Mouse (Mus musculus) limb, embryonic 11.5 days (tissue): Measurements from ENCODE around the gene Fbxw11. TPM values are rescaled to one million over a fixed set of nuclear protein-coding genes. Genes with fewer than 3 reads are reported as not detected.

Experiments
- ATAC-seq: fragments of 200-750 bp; cut with Nextera tagmentation; 2 replicates; pipeline ENCODE4 v1.8.0; 2017; ENCODE audit warnings: low read depth; ENCODE audit not compliant: insufficient number of reproducible peaks, low FRiP score, low TSS enrichment
- DNase-seq: peaks from one replicate; pipeline ENCODE4 v3.0.0-alpha.2; 2015; ENCODE audit warnings: low spot score
- H3K27ac ChIP-seq: fragments of 300-500 bp; sonication (generic); replicated peaks from 2 replicates; pipeline ENCODE4 v1.5.1; 2014; ENCODE audit warnings: low read depth, mild to moderate bottlenecking, low read length
- H3K27me3 ChIP-seq: fragments of 300-500 bp; sonication (generic); 2 replicates; pipeline ENCODE4 v1.6.1; 2014; ENCODE audit warnings: mild to moderate bottlenecking, low read length, mixed read lengths; ENCODE audit not compliant: control insufficient read depth, insufficient read depth
- H3K36me3 ChIP-seq: fragments of 300-500 bp; sonication (generic); 2 replicates; pipeline ENCODE4 v1.6.1; 2014; ENCODE audit warnings: mild to moderate bottlenecking, low read length, moderate library complexity, mixed read lengths; ENCODE audit not compliant: control insufficient read depth, insufficient read depth
- H3K4me1 ChIP-seq: fragments of 300-500 bp; sonication (generic); 2 replicates; pipeline ENCODE4 v1.6.1; 2014; ENCODE audit warnings: low read length, mixed read lengths; ENCODE audit not compliant: control insufficient read depth, insufficient read depth
- H3K4me2 ChIP-seq: fragments of 300-500 bp; sonication (generic); 2 replicates; pipeline ENCODE4 v1.6.1; 2014; ENCODE audit warnings: low read depth, mild to moderate bottlenecking, moderate library complexity; ENCODE audit not compliant: severe bottlenecking
- H3K4me3 ChIP-seq: fragments of 300-500 bp; sonication (generic); 2 replicates; pipeline ENCODE4 v1.5.1; 2014; ENCODE audit warnings: low read depth, low read length
- H3K9ac ChIP-seq: fragments of 300-500 bp; sonication (generic); 2 replicates; pipeline ENCODE4 v1.6.1; 2014; ENCODE audit warnings: mild to moderate bottlenecking, low read length
- H3K9me3 ChIP-seq: fragments of 300-500 bp; sonication (generic); 2 replicates; pipeline ENCODE4 v1.6.1; 2016; ENCODE audit warnings: low read length; ENCODE audit not compliant: control insufficient read depth
- WGBS: fragments of 180-500 bp; shearing (Covaris S2); extraction: QIAGEN DNeasy Blood & Tissue Kit; methylation state at CpG from one replicate; pipeline ENCODE4 v1.1.7; 2014; 5-methylcytosine and 5-hydroxymethylcytosine counted together
- polyA plus RNA-seq: library from polyadenylated mRNA; unstranded; fragments of >200 nt; fragmentation: Nextera tagmentation; extraction: Ambion mirVana; gene quantifications from 2 replicates; pipeline ENCODE4 v1.2.1, GENCODE M21; 2014

Fbxw11 gene
- polyA plus RNA-seq, 1 experiment from 2014 or later, result 92.6 TPM

DNA sequence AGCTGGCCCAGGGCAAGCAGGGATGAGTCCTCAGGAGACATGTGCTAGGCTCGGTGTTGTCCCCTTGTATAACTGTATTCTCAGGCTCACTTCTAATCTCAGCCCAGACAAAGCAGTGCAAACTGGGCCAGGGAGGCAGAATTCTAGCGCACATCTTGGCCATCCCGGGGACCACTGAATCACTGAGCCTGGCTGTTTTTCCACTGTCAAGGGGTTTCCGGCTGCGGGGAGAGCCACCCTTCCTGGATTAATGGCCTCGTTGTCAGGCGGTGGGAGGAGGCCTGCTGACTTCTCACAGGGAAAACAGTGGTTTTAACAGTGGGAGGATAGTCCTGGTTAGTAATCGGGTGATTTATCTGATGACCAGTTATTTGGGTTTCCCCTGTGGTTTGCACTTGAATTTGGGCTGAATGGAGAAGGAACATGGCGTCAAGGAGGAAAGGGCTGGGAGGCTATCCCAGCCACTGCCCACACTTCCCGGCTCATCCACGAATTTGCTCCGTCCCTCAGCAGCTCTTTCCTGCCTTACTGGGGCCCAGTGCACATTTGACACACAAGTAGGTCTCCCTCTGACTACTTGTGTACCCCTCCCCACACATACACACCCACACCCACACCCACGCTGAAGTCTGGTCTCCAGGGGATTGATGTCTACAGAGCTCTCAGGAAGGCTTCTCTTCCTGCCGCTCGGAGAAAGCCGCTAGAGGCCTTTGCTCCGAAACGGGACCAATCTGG is 125.1 kb downstream of the Fbxw11 start:
- no peaks in the 10 kb centered on the region for H3K27me3 ChIP-seq
- no peak overlapping the region for H3K4me3 ChIP-seq
- DNase-seq (no peak), ATAC-seq (no peak)
- H3K27ac ChIP-seq, result no peak overlapping the region
- H3K4me2 ChIP-seq, result no peak overlapping the region
- H3K4me1 ChIP-seq, result peaks cover 17% of the 10 kb centered on the region
- 73% methylated on average over 18 of the region's 18 CpGs for WGBS
- H3K9ac ChIP-seq, result no peak overlapping the region
- 0 out of 2 replicates have a peak, but pooled peaks cover 3% of the 10 kb centered on the region for H3K9me3 ChIP-seq
- no peaks in the 10 kb centered on the region for H3K36me3 ChIP-seq

DNA sequence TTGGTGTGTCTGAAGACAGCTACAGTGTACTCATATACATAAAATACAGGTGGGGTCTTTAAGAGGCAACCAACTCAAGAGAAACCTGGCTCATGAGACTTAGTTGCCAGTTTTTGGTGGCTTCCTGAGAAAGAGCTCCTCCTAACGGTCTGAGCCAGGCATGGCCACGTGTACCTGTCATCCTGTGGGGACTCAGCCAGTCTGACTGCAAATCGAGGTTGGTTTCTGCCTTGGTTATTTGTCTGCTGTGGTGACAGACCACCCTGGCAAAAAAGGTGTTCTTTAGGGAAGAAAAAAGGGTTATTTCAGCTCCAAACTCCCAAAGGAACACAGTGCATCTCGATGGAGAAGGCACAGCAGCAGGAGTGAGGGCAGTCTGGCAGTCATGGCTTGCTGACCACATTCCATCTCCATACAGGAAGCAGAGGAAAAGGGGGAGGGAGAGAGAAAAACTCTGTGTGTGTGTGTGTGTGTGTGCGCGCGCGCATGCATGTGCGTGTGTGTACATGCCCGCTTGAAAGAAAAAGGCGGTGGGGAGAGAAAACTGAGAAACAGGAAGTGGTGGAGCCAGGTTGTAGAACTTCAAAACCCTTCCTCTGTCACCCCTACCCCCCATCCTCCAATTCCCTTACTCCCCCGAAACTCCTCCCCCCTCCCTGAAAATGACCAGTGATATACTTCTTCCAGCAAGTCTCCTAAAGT is 126.3 kb downstream of the Fbxw11 start:
- no peaks in the 10 kb centered on the region for H3K27me3 ChIP-seq
- no peak overlapping the region for H3K4me2 ChIP-seq
- H3K4me3 ChIP-seq, result no peak overlapping the region
- WGBS, result 82% methylated on average over 12 of the region's 12 CpGs
- ATAC-seq, result no peak
- DNase-seq, result peak; percentile 36
- no peak overlapping the region for H3K9ac ChIP-seq
- peaks cover 17% of the 10 kb centered on the region for H3K4me1 ChIP-seq
- H3K27ac ChIP-seq, result 0 out of 2 replicates have a peak overlapping the region, but pooled peaks have one; percentile 24
- H3K9me3 ChIP-seq, result 0 out of 2 replicates have a peak, but pooled peaks cover 3% of the 10 kb centered on the region
- H3K36me3 ChIP-seq, result no peaks in the 10 kb centered on the region

DNA sequence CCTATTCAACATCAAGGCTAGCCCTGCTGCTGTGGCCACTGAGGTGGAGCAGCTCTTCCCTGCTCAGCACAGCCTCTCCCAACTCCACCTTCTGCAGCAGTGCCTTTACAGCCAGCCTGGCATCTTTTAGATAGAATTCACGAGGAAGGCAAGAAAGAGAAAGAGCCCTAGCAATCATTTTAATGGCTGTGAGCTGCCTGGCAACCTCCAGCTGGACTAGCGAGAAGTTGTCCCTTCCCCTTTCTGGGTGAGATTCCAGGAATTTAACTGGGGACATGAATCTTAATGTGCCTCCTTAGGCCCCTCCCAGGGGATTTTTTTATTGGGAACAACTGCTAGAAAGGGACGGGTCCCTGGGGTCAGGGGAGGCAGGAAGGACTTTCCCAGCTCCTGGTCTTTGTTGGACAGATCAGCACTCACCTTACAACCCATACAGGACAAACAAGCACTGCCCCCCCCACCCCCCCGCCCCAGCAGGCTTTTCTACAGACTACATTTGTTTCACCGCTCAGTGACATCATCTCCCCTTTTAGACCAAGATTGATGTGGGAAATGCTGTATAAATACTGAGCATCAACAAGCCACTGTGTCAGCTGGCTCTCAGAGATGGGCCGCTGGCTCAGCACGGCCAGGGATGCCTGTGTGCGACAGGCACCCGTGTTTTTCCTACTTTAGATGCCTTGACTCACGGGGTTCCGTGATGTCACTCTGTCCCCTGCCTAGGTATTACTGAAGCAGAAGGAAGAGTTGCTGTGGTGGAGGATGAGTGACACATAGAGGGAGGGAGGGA is 138.4 kb downstream of the Fbxw11 start:
- no peaks in the 10 kb centered on the region for H3K36me3 ChIP-seq
- no peak for ATAC-seq
- H3K9ac ChIP-seq, result no peak overlapping the region
- no peak overlapping the region for H3K27ac ChIP-seq
- no peak overlapping the region for H3K4me3 ChIP-seq
- H3K9me3 ChIP-seq, result no peaks in the 10 kb centered on the region
- peaks cover 4% of the 10 kb centered on the region; the same call in 1 of the 2 replicates for H3K4me1 ChIP-seq
- no peaks in the 10 kb centered on the region for H3K27me3 ChIP-seq
- 52% methylated on average over 11 of the region's 11 CpGs for WGBS
- no peak overlapping the region for H3K4me2 ChIP-seq
- no peak for DNase-seq

DNA sequence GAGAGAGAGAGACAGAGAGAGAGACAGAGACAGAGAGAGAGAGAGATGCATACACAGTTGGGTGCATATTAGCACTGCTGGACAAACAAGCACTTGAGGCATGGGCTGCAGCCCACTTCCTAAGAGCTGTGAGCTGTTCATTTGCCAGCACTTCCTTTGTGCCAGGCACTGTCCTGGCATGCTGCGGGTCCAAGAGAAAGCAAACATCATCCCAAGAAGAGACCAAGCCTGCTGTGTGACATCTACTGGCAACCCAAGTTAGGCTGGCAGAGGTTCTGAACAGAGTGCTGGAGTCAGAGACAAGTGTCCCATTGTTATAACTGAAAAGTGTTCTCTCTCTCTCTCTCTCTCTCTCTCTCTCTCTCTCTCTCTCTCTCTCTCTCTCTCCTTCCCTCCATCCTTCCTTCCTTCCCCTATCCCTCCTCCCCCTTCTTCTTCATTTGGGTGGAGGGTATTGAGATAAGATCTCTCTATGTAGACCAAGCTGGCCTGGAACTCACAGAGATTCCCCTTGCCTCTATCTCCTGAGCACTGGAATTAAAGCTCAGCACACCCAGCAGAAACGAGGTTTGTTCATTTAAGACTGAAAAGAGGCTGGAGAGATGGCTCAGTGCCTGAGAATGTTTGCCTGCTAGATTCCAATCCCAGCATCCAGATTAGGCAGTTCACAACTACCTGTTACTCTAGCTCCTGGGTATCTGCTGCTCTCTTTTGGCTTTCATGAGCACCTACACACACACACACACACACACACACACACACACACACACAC is 139.3 kb downstream of the Fbxw11 start:
- Histone ChIP-seq H3K4me3 (no peak overlapping the region), H3K27ac (no peak overlapping the region), H3K36me3 (no peaks in the 10 kb centered on the region), H3K4me1 (peaks cover 4% of the 10 kb centered on the region; the same call in 1 of the 2 replicates), H3K4me2 (no peak overlapping the region), H3K27me3 (no peaks in the 10 kb centered on the region), H3K9me3 (no peaks in the 10 kb centered on the region), H3K9ac (no peak overlapping the region)
- no peak for ATAC-seq
- DNase-seq, result no peak
- WGBS, result 62% methylated on average over 2 of the region's 2 CpGs

DNA sequence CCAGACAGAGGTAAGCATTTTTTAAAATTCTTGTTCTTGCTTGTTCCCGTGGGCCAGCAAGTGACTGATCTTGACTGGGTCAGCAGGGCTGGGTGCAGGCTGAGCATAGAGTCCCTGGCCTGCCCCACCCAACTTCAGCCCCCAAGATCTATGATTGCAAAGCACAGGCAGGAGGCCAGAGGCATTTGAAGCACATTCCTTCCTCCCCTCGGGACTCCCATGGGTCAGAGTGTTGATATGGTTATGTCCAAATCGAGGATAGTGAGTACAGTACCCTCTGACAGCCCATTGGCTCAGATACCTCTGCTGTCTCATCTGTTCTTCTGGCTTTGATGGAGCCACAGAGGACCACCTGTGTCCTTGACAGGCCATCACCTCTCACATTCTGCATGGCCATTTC is 140.2 kb downstream of the Fbxw11 start:
- DNase-seq, result no peak
- Histone ChIP-seq H3K9me3 (no peaks in the 10 kb centered on the region), H3K27me3 (no peaks in the 10 kb centered on the region), H3K27ac (no peak overlapping the region), H3K4me1 (peaks cover 4% of the 10 kb centered on the region; the same call in 1 of the 2 replicates), H3K9ac (no peak overlapping the region), H3K36me3 (no peaks in the 10 kb centered on the region), H3K4me3 (no peak overlapping the region), H3K4me2 (no peak overlapping the region)
- no peak for ATAC-seq
- WGBS, result 82% methylated on average over 3 of the region's 3 CpGs

DNA sequence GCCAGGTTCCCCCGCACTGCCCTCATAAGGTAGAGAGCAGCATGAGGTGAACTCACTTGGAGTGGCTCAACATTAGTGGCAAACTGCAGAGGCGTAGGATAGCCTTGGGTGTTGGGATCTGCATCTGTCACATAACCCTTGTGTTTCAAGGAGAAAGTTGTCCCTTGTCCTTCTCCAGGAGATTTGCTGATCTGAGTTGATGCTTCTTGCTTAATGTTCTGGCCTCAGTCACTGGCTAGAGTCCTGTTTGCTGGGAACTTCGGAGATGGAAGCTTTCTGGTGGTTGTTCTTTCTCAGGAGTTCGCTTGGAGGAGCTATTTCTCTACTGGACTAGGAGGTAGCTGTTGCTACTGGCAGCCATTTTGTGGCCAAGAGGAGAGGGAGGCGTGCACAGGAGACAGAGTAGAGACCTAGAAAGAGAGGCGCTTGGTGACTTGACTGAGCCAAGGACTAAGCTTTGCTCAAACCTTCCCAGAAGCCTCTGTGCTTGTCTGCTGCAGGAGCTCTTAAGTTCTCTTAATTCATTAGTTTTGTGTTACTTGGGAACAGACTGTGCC is 143.1 kb downstream of the Fbxw11 start:
- DNase-seq (no peak), ATAC-seq (no peak)
- Histone ChIP-seq H3K4me1 (peaks cover 3% of the 10 kb centered on the region; the same call in 1 of the 2 replicates), H3K27ac (no peak overlapping the region), H3K9me3 (no peaks in the 10 kb centered on the region), H3K4me2 (no peak overlapping the region), H3K9ac (no peak overlapping the region), H3K36me3 (no peaks in the 10 kb centered on the region), H3K27me3 (no peaks in the 10 kb centered on the region), H3K4me3 (no peak overlapping the region)
- 84% methylated on average over 6 of the region's 6 CpGs for WGBS

DNA sequence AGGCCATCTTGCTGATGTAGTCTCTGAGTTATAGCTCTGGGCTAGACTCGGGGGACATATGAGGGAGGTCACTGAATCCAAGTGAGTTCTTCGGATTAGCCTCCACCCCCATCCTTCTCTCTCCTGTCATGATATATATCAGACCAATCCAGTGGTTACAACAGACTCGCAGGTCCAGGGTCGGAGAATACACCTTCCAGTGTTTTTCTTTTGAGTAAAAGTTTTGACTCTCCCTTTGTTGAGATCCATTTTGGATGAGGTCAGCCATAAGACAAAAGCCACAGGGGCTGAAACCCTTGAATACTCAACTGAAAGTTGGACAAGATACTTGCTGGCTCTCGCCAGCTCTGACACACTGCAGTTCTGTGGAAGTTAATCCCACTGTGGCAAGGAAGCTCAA is 143.7 kb downstream of the Fbxw11 start:
- no peak for ATAC-seq
- Histone ChIP-seq H3K27me3 (no peaks in the 10 kb centered on the region), H3K4me1 (no peaks in the 10 kb centered on the region; the same call in 1 of the 2 replicates), H3K4me3 (no peak overlapping the region), H3K36me3 (no peaks in the 10 kb centered on the region), H3K9ac (no peak overlapping the region), H3K9me3 (no peaks in the 10 kb centered on the region), H3K27ac (no peak overlapping the region), H3K4me2 (no peak overlapping the region)
- WGBS, result 82% methylated on average over 5 of the region's 5 CpGs
- no peak for DNase-seq
